Mouse (Mus musculus): ENCODE data around the gene Osbpl9. TPM values are rescaled to one million over a fixed set of nuclear protein-coding genes. Genes with fewer than 3 reads are reported as not detected.

The Osbpl9 gene
- 28.1 and 31.1 TPM in 2 replicates for polyA plus RNA-seq (2021; fragmentation: Nextera tagmentation)
- long read RNA-seq, experiment 1, transcript Osbpl9-218 (23 exons, 2,408 nt): minor isoform, 69 of 421 reads
- long read RNA-seq, experiment 1, transcript Osbpl9-219 (24 exons, 2,903 nt): major isoform, 83 of 421 reads
- long read RNA-seq, experiment 1, transcript Osbpl9-202 (21 exons, 3,134 nt): minor isoform, 29 of 421 reads
- long read RNA-seq, experiment 1, transcript Osbpl9-213 (20 exons, 2,604 nt): minor isoform, 44 of 421 reads
- long read RNA-seq, experiment 1, partial matches to known transcripts: 47 of 421 reads
- long read RNA-seq, experiment 1, other reads (novel, unspliced or antisense): 136 of 421 reads
- long read RNA-seq, experiment 2, transcript Osbpl9-218 (23 exons, 2,408 nt): minor isoform, 5 of 57 reads
- long read RNA-seq, experiment 2, transcript Osbpl9-213 (20 exons, 2,604 nt): minor isoform, 5 of 57 reads
- long read RNA-seq, experiment 2, transcript Osbpl9-219 (24 exons, 2,903 nt): major isoform, 9 of 57 reads
- long read RNA-seq, experiment 2, partial matches to known transcripts: 19 of 57 reads
- long read RNA-seq, experiment 2, other reads (novel, unspliced or antisense): 15 of 57 reads

GRCm38 (mm10) chr4:109201582-109202424 is at the start of gene Osbpl9:
Gene Osbpl9, minus strand, starts transcription at chr4:109202272.

GRCm38 (mm10) chr4:109234185-109234584 is 32.1 kb upstream of the Osbpl9 start, which contains the start of gene Calr4:
Gene Calr4, plus strand, starts transcription at chr4:109234485.

Other genes starting within 250 kb of the Osbpl9 start
- 21.0 and 25.3 TPM in 2 replicates for gene Nrd1, start 201.6 kb downstream of the Osbpl9 start, polyA plus RNA-seq (2021; fragmentation: Nextera tagmentation)
- gene Calr4, start 32.2 kb upstream of the Osbpl9 start, polyA plus RNA-seq (2021; fragmentation: Nextera tagmentation): 0.40 and 1.0 TPM in 2 replicates
- gene Eps15, start 78.0 kb upstream of the Osbpl9 start, polyA plus RNA-seq (2021; fragmentation: Nextera tagmentation): 51.3 and 56.3 TPM in 2 replicates
- gene Ttc39a, start 204.4 kb upstream of the Osbpl9 start, polyA plus RNA-seq (2021; fragmentation: Nextera tagmentation): 1.4 TPM in 2 replicates

All from left cerebral cortex, adult 6 months (tissue).